Mouse (Mus musculus): ENCODE measurements around the gene Hsd11b2. TPM values are rescaled to one million over a fixed set of nuclear protein-coding genes. Genes with fewer than 3 reads are reported as not detected.
A peak's percentile ranks its signal among the peaks of the same experiment; 100 is the strongest.

Gene Hsd11b2
- polyA plus RNA-seq, 1 experiment = 0.90 TPM

- DNase-seq = peak; percentile 99
- H3K4me1 ChIP-seq (replicated peaks; ENCODE audit: control insufficient read depth, insufficient read depth, low read length) = peaks cover 14% of the 10 kb centered on the region
- WGBS = 2% methylated on average over 52 of the region's 53 CpGs
- no peaks in the 10 kb centered on the region for H3K36me3 ChIP-seq (ENCODE audit: control insufficient read depth, insufficient read depth, low read length)
- H3K4me3 ChIP-seq (ENCODE audit: control insufficient read depth, insufficient read depth, low read length) = peak within 1 kb of the TSS; percentile 60
- H3K27me3 ChIP-seq (ENCODE audit: control insufficient read depth, insufficient read depth, low read length) = no peaks in the 10 kb centered on the region
- peak; percentile 86 for TF ChIP-seq CTCF (IDR thresholded peaks at IDR 0.05; ENCODE audit: borderline replicate concordance, control insufficient read depth, extremely low read depth, insufficient read depth, low read length, poor library complexity)
- TF ChIP-seq POLR2A (IDR thresholded peaks at IDR 0.05; ENCODE audit: control insufficient read depth, extremely low read depth, insufficient read depth, low read length, poor library complexity) = peak; percentile 51; the same call in 1 of the 2 replicates
- peak within 1 kb of the TSS; percentile 15; the same call in 1 of the 2 replicates for H3K27ac ChIP-seq (ENCODE audit: control insufficient read depth, insufficient read depth, low read length)
These were observed 47.6 kb downstream of the Hsd11b2 start, which contains the start of gene Atp6v0d1 for GRCm38 (mm10) chr8:105565952-105566702. Atp6v0d1 (minus strand) TSS chr8:105566047.

- TF ChIP-seq CTCF (IDR thresholded peaks at IDR 0.05; ENCODE audit: borderline replicate concordance, control insufficient read depth, extremely low read depth, insufficient read depth, low read length, poor library complexity) (no peak), POLR2A (IDR thresholded peaks at IDR 0.05; ENCODE audit: control insufficient read depth, extremely low read depth, insufficient read depth, low read length, poor library complexity) (no peak)
- 14% methylated on average over 27 of the region's 27 CpGs for WGBS
- Histone ChIP-seq H3K36me3 (ENCODE audit: control insufficient read depth, insufficient read depth, low read length) (no peaks in the 10 kb centered on the region), H3K27ac (ENCODE audit: control insufficient read depth, insufficient read depth, low read length) (no peak overlapping the region), H3K27me3 (ENCODE audit: control insufficient read depth, insufficient read depth, low read length) (no peaks in the 10 kb centered on the region), H3K4me1 (replicated peaks; ENCODE audit: control insufficient read depth, insufficient read depth, low read length) (peaks cover 14% of the 10 kb centered on the region), H3K4me3 (ENCODE audit: control insufficient read depth, insufficient read depth, low read length) (peak overlapping the region; percentile 54)
- DNase-seq = peak; percentile 47
These were observed 48.4 kb downstream of the Hsd11b2 start for GRCm38 (mm10) chr8:105566703-105567595.

GRCm38 (mm10) chr8:105571810-105572209, 53.3 kb downstream of the Hsd11b2 start:
- H3K27ac ChIP-seq (ENCODE audit: control insufficient read depth, insufficient read depth, low read length) = no peak overlapping the region
- DNase-seq = no peak
- no peaks in the 10 kb centered on the region for H3K27me3 ChIP-seq (ENCODE audit: control insufficient read depth, insufficient read depth, low read length)
- H3K4me3 ChIP-seq (ENCODE audit: control insufficient read depth, insufficient read depth, low read length) = no peak overlapping the region
- WGBS = 93% methylated on average over 9 of the region's 9 CpGs
- H3K4me1 ChIP-seq (replicated peaks; ENCODE audit: control insufficient read depth, insufficient read depth, low read length) = peaks cover 5% of the 10 kb centered on the region
- TF ChIP-seq POLR2A (IDR thresholded peaks at IDR 0.05; ENCODE audit: control insufficient read depth, extremely low read depth, insufficient read depth, low read length, poor library complexity) = no peak
- no peak for TF ChIP-seq CTCF (IDR thresholded peaks at IDR 0.05; ENCODE audit: borderline replicate concordance, control insufficient read depth, extremely low read depth, insufficient read depth, low read length, poor library complexity)
- H3K36me3 ChIP-seq (ENCODE audit: control insufficient read depth, insufficient read depth, low read length) = no peaks in the 10 kb centered on the region

- Histone ChIP-seq H3K4me1 (replicated peaks; ENCODE audit: control insufficient read depth, insufficient read depth, low read length) (no peaks in the 10 kb centered on the region), H3K27me3 (ENCODE audit: control insufficient read depth, insufficient read depth, low read length) (no peaks in the 10 kb centered on the region), H3K4me3 (ENCODE audit: control insufficient read depth, insufficient read depth, low read length) (no peak overlapping the region), H3K27ac (ENCODE audit: control insufficient read depth, insufficient read depth, low read length) (no peak overlapping the region), H3K36me3 (ENCODE audit: control insufficient read depth, insufficient read depth, low read length) (no peaks in the 10 kb centered on the region)
- DNase-seq = no peak
- no peak for TF ChIP-seq CTCF (IDR thresholded peaks at IDR 0.05; ENCODE audit: borderline replicate concordance, control insufficient read depth, extremely low read depth, insufficient read depth, low read length, poor library complexity)
- no peak for TF ChIP-seq POLR2A (IDR thresholded peaks at IDR 0.05; ENCODE audit: control insufficient read depth, extremely low read depth, insufficient read depth, low read length, poor library complexity)
These were observed 54.9 kb downstream of the Hsd11b2 start for GRCm38 (mm10) chr8:105573427-105573826.

Other genes with a start within 250 kb of the Hsd11b2 start
- 2.9 and 3.3 TPM in 2 replicates for gene Hsf4, start 249.0 kb upstream of the Hsd11b2 start, polyA plus RNA-seq (2012; rRNA removed)
- 3.5 and 4.0 TPM in 2 replicates for gene Nol3, start 242.6 kb upstream of the Hsd11b2 start, polyA plus RNA-seq (2012; rRNA removed)
- 13.6 and 14.3 TPM in 2 replicates for gene 4931428F04Rik, start 228.9 kb upstream of the Hsd11b2 start, polyA plus RNA-seq (2012; rRNA removed)
- 10.6 and 12.7 TPM in 2 replicates for gene Exoc3l, start 222.7 kb upstream of the Hsd11b2 start, polyA plus RNA-seq (2012; rRNA removed)
- 474 and 475 TPM in 2 replicates for gene E2f4, start 221.1 kb upstream of the Hsd11b2 start, polyA plus RNA-seq (2012; rRNA removed)
- gene Elmo3, start 213.2 kb upstream of the Hsd11b2 start, polyA plus RNA-seq (2012; rRNA removed) = 28.9 and 39.1 TPM in 2 replicates
- gene Lrrc29, start 192.5 kb upstream of the Hsd11b2 start, polyA plus RNA-seq (2012; rRNA removed) = 13.1 and 15.1 TPM in 2 replicates
- 137 and 194 TPM in 2 replicates for gene Tmem208, start 192.4 kb upstream of the Hsd11b2 start, polyA plus RNA-seq (2012; rRNA removed)
- gene Fhod1, start 170.8 kb upstream of the Hsd11b2 start, polyA plus RNA-seq (2012; rRNA removed) = 33.6 and 36.2 TPM in 2 replicates
- 12.7 and 14.7 TPM in 2 replicates for gene Slc9a5, start 169.9 kb upstream of the Hsd11b2 start, polyA plus RNA-seq (2012; rRNA removed)
- gene Plekhg4, start 145.5 kb upstream of the Hsd11b2 start, polyA plus RNA-seq (2012; rRNA removed) = 1.3 and 1.5 TPM in 2 replicates
- 0.07 TPM in 1 of 2 replicates, not detected in the other for gene Kctd19, start 105.3 kb upstream of the Hsd11b2 start, polyA plus RNA-seq (2012; rRNA removed)
- gene Lrrc36, start 105.2 kb upstream of the Hsd11b2 start, polyA plus RNA-seq (2012; rRNA removed) = 0.24 and 0.34 TPM in 2 replicates
- 14.6 and 27.8 TPM in 2 replicates for gene Tppp3, start 47.2 kb upstream of the Hsd11b2 start, polyA plus RNA-seq (2012; rRNA removed)
- 22.3 and 23.5 TPM in 2 replicates for gene Zdhhc1, start 21.9 kb upstream of the Hsd11b2 start, polyA plus RNA-seq (2012; rRNA removed)
- 112 and 119 TPM in 2 replicates for gene Atp6v0d1, start 47.3 kb downstream of the Hsd11b2 start, polyA plus RNA-seq (2012; rRNA removed)
- gene Ripor1, start 86.5 kb downstream of the Hsd11b2 start, polyA plus RNA-seq (2012; rRNA removed) = 125 and 128 TPM in 2 replicates
- gene Ctcf, start 117.8 kb downstream of the Hsd11b2 start, polyA plus RNA-seq (2012; rRNA removed) = 67.0 and 89.4 TPM in 2 replicates
- gene Agrp, start 118.6 kb downstream of the Hsd11b2 start, polyA plus RNA-seq (2012; rRNA removed) = 0.52 and 1.00 TPM in 2 replicates
- gene Carmil2, start 167.5 kb downstream of the Hsd11b2 start, polyA plus RNA-seq (2012; rRNA removed) = 408 and 419 TPM in 2 replicates
- gene Acd, start 182.3 kb downstream of the Hsd11b2 start, polyA plus RNA-seq (2012; rRNA removed) = 118 and 122 TPM in 2 replicates
- gene Pard6a, start 182.4 kb downstream of the Hsd11b2 start, polyA plus RNA-seq (2012; rRNA removed) = 29.7 and 30.7 TPM in 2 replicates
- gene 4933405L10Rik, start 188.9 kb downstream of the Hsd11b2 start, polyA plus RNA-seq (2012; rRNA removed) = not detected in 2 replicates
- gene Enkd1, start 189.5 kb downstream of the Hsd11b2 start, polyA plus RNA-seq (2012; rRNA removed) = 46.7 and 53.9 TPM in 2 replicates
- gene Gfod2, start 239.9 kb downstream of the Hsd11b2 start, polyA plus RNA-seq (2012; rRNA removed) = 7.3 and 8.5 TPM in 2 replicates

Measured in thymus, adult 2 months (tissue).